Mouse (Mus musculus) inflammation-experienced regulatory T-cells, adult 6 months (primary cell): Measurements from ENCODE around the gene Tgfb3. TPM values are rescaled to one million over a fixed set of nuclear protein-coding genes. Genes with fewer than 3 reads are reported as not detected.

Experiments used
- ATAC-seq: one replicate; pipeline ENCODE4 v1.8.0; 2017
- polyA plus RNA-seq, 3 experiments: library from polyadenylated mRNA; unstranded; fragments of 100-300 nt; shearing (Covaris generic); gene quantifications; one replicate each; pipeline ENCODE4 v1.2.1; 2017

The Tgfb3 gene
- polyA plus RNA-seq, result 1 to 10 TPM in 1 of 3 experiments, under 1 TPM in 2; 0.38 to 3.5 (median 0.62) TPM

- ATAC-seq, result peak; percentile 63
Measured at GRCm38 (mm10) chr12:86078553-86079201, at the start of gene Tgfb3. Gene Tgfb3 (minus strand): TSS chr12:86079041.

DNA sequence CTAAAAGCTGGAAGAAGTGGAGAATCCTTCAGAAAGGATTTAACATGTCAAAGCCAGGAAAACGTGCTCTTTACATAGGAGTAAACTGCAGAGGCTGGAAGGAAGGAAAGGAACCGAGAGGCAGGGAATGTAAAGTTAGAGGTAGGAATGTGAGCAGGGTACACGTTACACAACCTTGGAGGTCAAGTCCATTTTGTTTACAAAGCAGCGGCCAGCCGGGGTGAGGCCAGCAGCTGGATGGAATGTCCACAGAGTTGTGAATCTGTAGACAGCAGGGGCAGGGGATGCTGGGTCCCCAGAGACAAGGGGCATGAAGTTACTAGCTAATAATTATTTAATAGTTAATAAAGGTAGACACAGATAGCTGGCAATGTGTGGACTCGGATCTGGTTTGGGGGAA, 49.3 kb upstream of the Tgfb3 start:
- ATAC-seq, result no peak

DNA sequence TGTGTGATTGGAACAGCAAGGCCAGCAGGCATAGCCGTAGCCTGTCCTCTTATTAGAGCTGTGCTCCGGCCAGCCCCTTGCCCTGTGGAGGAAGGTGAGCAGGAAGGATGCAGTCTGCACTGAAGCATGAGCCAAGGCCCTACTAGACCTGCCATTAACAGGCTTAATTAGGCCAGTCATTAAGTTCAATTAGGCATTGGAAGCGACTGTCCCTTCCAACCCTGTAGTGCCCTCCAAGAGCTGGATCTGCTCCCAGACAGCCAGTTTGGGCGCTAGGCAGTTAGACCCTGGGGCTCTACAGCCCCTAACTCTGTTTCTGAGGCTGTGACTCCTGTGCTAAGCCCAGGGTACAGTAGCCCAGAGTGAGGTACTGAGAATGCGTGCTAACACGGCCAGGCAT, 45.2 kb upstream of the Tgfb3 start:
- ATAC-seq, result no peak

DNA sequence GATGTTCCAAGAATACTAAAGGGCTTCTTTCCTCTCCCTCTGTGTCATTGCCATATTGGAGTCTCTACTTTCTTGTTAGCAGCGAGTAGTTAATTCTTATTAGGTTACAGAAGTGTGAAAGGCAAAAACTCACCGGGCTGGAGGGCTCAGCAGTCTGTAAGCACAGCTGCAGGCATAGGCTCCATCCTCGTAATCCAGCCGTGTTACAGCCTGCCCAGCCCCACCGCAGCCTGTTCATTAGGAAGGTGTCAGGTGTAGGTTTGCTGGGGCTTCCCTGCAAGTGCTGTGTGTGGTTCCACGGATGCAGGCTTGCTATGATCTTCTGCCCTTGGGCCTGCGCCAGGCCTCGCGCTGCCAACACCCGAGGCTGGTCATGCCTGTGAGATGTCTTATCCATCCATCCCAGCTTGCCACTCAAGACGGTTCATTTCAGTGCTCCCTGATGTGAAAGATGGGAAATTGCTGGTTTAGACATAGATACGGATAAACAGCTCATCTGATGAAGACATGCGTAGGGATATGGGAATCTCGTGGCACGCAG, 37.5 kb upstream of the Tgfb3 start:
- ATAC-seq, result no peak

DNA sequence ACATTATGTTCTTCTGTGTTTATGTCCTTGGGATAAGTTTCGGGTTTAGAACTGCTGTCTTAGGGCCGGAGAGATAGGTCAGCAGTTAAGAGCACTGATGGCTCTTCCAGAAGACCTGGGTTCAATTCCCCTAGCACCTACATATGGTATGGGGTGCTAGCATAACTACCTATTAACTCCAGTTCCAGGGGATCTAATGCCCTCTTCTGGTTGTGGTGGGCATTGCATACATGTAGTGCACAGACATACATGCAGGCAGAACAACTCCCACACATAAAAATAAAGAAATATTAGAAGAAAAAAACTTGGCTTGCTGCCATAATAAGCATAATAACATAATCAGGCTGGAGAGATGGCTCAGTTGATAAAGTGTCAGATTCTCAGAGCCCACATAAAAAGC, 31.8 kb upstream of the Tgfb3 start:
- ATAC-seq, result no peak

DNA sequence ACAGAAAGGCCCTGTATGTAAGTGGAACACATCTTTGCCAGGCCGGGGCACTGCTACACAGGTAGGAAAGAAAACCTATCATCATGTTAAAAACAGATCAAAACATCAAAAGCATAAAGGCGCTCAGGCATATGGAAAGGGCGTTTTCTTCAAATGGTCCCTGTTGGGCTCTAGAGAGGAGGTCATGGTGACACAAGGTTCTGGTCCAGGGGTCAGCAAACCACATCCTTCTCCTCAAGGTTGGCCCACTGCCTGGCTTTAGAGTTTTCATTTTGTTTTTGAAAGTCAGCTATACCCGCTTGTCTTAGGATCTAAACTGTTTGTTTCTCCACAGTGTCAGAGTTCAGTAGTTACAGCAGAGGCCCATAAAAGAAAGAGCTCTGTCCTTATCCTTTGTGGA, 30.7 kb upstream of the Tgfb3 start:
- ATAC-seq, result no peak

GRCm38 (mm10) chr12:86107645-86108044, 28.8 kb upstream of the Tgfb3 start:
- ATAC-seq, result no peak

GRCm38 (mm10) chr12:86106086-86106485, 27.2 kb upstream of the Tgfb3 start:
- ATAC-seq, result no peak

- no peak for ATAC-seq
Measured at GRCm38 (mm10) chr12:86105546-86105945, 26.7 kb upstream of the Tgfb3 start.

DNA sequence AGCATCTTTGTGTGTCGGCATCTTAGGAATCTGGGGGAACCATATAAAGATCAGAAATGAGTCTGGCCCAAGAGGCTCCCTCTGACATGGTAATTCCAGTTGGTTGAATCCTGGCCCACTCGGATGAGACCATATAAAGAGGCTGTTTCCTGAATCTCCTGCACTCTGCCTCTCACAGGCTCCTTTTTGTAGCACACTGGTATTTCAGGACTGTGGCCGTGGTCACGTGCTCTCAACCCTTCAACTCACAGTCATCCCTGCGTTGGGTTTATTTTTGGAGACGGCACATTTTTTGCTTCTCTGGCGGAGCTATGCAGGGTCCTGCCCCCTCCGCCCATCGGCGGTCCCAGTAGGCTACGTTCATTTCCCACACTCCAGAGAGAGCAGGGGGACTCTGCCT, 25.5 kb upstream of the Tgfb3 start:
- no peak for ATAC-seq

- ATAC-seq, result no peak
Measured at GRCm38 (mm10) chr12:86103852-86104251, 25.0 kb upstream of the Tgfb3 start.

DNA sequence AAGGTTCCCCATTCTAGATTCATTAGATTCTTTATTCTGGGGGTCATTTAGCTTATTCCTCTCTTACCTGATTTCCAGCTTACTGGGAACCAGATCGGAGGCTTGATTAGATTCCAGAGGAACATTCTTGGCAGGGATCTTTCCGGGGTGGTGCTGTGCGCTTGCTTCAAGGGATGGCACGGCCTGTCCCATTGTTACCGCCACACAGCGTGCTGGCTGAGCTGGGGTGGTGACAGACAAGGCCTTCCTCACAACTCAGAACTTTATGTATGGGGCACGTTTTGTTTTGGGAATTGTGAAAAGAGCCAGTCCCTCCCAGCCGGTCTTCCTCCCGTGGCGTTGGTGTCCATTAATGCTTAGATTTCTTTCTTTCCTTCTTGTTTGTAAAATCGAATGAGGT, 24.6 kb upstream of the Tgfb3 start:
- ATAC-seq, result no peak

DNA sequence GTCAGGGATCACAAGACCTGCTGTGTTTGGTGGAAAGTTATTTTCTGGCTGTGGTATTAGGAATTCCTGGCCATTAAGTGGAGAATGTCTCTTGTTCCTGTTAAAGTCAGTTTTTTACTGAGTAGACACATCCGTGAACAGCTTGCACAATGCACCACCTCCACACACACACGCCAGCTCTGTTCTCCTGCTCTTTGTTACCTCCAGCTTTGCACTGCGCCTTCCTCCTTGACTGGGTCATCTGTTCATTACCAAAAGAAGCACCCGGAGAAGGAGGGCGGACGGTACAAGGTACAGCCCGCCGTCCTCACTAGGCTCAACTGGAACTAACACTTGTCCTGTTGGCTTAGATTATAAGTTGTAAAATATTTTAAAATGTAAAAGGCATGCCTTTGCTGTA, 23.8 kb upstream of the Tgfb3 start:
- no peak for ATAC-seq

GRCm38 (mm10) chr12:86100711-86101110, 21.9 kb upstream of the Tgfb3 start:
- ATAC-seq, result no peak

- no peak for ATAC-seq
Measured at GRCm38 (mm10) chr12:86097781-86098180, 18.9 kb upstream of the Tgfb3 start.

DNA sequence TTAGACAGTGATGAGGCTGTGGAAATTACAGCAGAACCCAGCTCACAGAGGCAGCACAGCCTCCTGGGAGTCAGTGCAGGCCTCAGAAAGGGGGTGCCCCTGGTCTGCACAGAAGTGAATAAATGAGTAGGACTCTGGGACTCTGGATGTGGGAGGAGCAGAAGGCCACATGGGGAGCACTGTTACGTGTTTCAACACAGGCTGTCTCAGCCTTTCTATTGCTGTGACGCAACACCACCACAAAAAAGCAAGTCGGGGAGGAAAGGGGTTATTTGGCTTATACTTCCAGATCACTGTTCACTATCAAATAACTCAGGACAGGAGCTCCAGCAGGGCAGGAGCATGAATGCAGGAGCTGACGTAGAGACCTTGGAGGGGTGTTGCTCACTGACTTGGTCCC, 17.0 kb upstream of the Tgfb3 start:
- no peak for ATAC-seq

- ATAC-seq, result no peak
Measured at GRCm38 (mm10) chr12:86094075-86094474, 15.2 kb upstream of the Tgfb3 start.

- ATAC-seq, result no peak
Measured at GRCm38 (mm10) chr12:86091601-86092132, 12.8 kb upstream of the Tgfb3 start.

DNA sequence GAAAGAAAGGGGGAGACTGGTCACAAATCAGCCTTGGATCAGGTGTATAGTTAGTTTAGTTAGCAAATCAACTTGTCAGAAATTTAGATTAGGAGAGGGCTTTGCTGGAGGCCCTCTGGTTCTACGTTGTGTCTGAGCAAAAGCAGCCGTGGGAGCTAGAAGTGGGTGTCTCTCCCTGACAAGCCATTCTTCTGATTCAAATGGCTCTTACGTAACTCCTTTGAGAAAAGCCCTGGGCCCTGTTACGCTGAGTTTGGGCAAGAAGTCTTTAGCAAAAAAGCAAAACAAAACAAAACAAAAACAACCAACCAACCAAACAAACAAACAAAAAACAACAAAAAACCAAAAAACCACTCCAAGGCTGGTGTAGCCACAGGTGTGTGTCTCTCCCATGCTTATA, 11.9 kb upstream of the Tgfb3 start:
- ATAC-seq, result no peak

DNA sequence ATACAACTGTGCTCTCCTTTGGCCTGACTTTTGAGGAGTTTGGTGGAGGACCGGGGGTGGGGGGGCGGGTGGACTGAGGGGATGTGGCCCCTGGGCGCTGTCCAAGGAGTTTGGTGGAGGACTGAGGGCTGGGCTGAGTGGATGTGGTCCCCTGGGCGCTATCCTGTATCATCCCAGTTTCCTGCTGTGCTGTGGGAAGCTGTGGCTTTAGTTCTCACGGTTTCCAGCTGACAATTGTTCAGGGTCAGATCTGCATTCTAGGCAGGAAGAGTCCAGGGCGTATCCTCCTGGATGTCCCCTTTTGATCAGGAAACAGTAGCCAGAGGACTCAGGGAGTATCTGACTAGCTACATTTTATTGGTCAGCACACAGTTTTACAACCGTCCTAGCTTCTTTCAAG, 9.2 kb upstream of the Tgfb3 start:
- ATAC-seq, result no peak

DNA sequence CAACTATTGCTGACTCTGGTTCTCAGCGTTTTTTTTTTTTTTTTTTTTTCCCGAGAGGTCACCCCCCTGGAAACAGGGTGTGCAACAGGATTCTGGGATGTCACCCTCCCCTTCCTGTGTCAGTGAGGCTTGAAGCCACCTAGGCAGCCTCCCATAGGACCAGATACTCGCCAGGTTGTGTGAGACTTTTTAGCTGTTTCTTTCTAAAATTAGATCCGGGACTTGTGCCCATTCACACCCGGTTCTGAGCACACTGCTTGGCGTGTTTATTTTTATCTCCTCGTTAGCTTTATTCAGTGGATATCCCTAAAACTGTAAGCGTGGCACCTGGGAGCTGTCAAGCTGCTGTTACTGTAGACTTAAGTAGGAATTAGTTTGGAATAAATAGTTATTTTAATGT, 7.7 kb upstream of the Tgfb3 start:
- no peak for ATAC-seq

GRCm38 (mm10) chr12:86085873-86086272, 7.0 kb upstream of the Tgfb3 start:
- ATAC-seq, result no peak

- ATAC-seq, result peak; percentile 31
Measured at GRCm38 (mm10) chr12:86082481-86083012, 3.7 kb upstream of the Tgfb3 start, which contains the start of gene Ift43. Gene Ift43 (plus strand): TSS chr12:86082541.

DNA sequence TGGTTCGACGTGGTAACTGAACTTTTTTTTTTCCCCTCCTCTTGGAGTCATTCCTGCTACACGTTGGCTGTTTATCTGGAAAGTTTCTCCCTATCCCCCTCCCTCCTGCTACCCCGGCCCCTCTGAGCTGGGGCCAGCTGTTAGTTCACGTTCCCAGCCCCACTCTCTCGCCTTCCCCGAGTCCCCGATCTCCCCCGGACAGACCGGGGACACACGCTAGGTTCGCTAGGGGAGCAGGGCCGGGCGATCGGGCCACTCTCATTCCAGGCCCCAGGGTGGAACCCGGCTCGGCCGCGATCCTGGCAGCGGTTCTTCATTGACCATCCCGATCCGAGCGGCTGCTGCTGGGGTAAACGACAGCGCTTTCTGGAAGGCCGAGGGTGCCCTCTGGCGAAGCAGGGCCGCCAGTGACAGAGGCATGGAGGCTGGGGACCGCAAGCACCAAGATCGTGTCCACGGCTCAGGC, 394 bp upstream of the Tgfb3 start:
- peak; percentile 77 for ATAC-seq
